Mouse (Mus musculus) gastrocnemius, postnatal 36 days (tissue): ENCODE measurements around the gene Naga. TPM values are rescaled to one million over a fixed set of nuclear protein-coding genes. Genes with fewer than 3 reads are reported as not detected.
"Not testable (repeated sequence)": the region's sequence is repeated elsewhere in the genome, so short reads cannot be mapped to it uniquely, and the experiment has no call there.

Experiments
- DNase-seq, 2 experiments: peaks; one replicate each; pipeline ENCODE4 v3.0.0; 2022
- intact Hi-C: fragments of 180-260 bp; cut with DNase I; formaldehyde crosslinking; loops from one replicate; pipeline ENCODE4 v1.15.1; 2025
- long read RNA-seq, 2 experiments: library from polyadenylated mRNA; stranded (forward); transcript quantifications; one replicate each; pipeline ENCODE4 v2.0.0; 2021
- total RNA-seq, 2 experiments: library from RNA; stranded (reverse); gene quantifications; 2 replicates each; pipeline ENCODE4 v1.2.3; 2021

Naga gene
- total RNA-seq = 10 to 100 TPM; 10.3 to 13.2 TPM
- long read RNA-seq, experiment 1, partial matches to known transcripts = 1 of 5 reads
- long read RNA-seq, experiment 1, other reads (novel, unspliced or antisense) = 0 of 5 reads
- long read RNA-seq, experiment 2, transcript Naga-201 (10 exons, 1,913 nt) = major isoform, 6 of 6 reads
- long read RNA-seq, experiment 2, partial matches to known transcripts = 0 of 6 reads
- long read RNA-seq, experiment 2, other reads (novel, unspliced or antisense) = 0 of 6 reads

- peak; percentile 95 to 97 for DNase-seq
- intact Hi-C loops = no loop called here
Observed at GRCm38 (mm10) chr15:82338593-82339112, at the start of gene Naga, which contains the start of the genes Pheta2 and Smdt1. Gene Naga, minus strand, starts transcription at chr15:82338925. Gene Pheta2, plus strand, starts transcription at chr15:82338942. Gene Smdt1, plus strand, starts transcription at chr15:82338959.

- DNase-seq = no peak
- intact Hi-C loops = no loop called here
Observed at GRCm38 (mm10) chr15:82385729-82386128, 47.0 kb upstream of the Naga start.

GRCm38 (mm10) chr15:82382441-82382840, 43.7 kb upstream of the Naga start:
- no peak for DNase-seq
- intact Hi-C loops = loop anchor here (5.0 kb wide), 1 partner anchor 35 kb away; no protein-coding TSS in a partner anchor

GRCm38 (mm10) chr15:82380714-82381062, 42.0 kb upstream of the Naga start:
- intact Hi-C loops = loop anchor here (5.0 kb wide), 1 partner anchor 37 kb away; no protein-coding TSS in a partner anchor
- no peak for DNase-seq

GRCm38 (mm10) chr15:82379871-82380713, 41.4 kb upstream of the Naga start, which contains the start of gene Cyp2d22:
Gene Cyp2d22, minus strand, starts transcription at chr15:82380260.
- intact Hi-C loops = loop anchor here (5.0 kb wide), 1 partner anchor 37 kb away; no protein-coding TSS in a partner anchor

GRCm38 (mm10) chr15:82379511-82379870, 40.8 kb upstream of the Naga start:
- no peak for DNase-seq
- intact Hi-C loops = no loop called here

More at GRCm38 (mm10) chr15:82379871-82380713, 41.4 kb upstream of the Naga start, which contains the start of gene Cyp2d22:
- DNase-seq = peak; percentile 59 to 61

- no peak for DNase-seq
- intact Hi-C loops = no loop called here
Observed at GRCm38 (mm10) chr15:82378261-82379180, 39.8 kb upstream of the Naga start.

- intact Hi-C loops = no loop called here
- DNase-seq = no peak
Observed at GRCm38 (mm10) chr15:82377701-82378100, 39.0 kb upstream of the Naga start.

- intact Hi-C loops = no loop called here
- peak in 1 of 2 experiments; percentile 72 for DNase-seq
Observed at GRCm38 (mm10) chr15:82376393-82377138, 37.8 kb upstream of the Naga start.

- intact Hi-C loops = no loop called here
- no peak for DNase-seq
Observed at GRCm38 (mm10) chr15:82375855-82376254, 37.1 kb upstream of the Naga start.

GRCm38 (mm10) chr15:82374437-82374836, 35.7 kb upstream of the Naga start:
- DNase-seq = no peak
- intact Hi-C loops = no loop called here

- intact Hi-C loops = no loop called here
- DNase-seq = no peak
Observed at GRCm38 (mm10) chr15:82372991-82373390, 34.3 kb upstream of the Naga start.

GRCm38 (mm10) chr15:82372446-82372845, 33.7 kb upstream of the Naga start:
- DNase-seq = no peak
- intact Hi-C loops = no loop called here

- intact Hi-C loops = no loop called here
Observed at GRCm38 (mm10) chr15:82368851-82369250, 30.1 kb upstream of the Naga start.

GRCm38 (mm10) chr15:82368146-82368545, 29.4 kb upstream of the Naga start:
- intact Hi-C loops = no loop called here
- DNase-seq = no peak

More at GRCm38 (mm10) chr15:82368851-82369250, 30.1 kb upstream of the Naga start:
- DNase-seq = no peak

GRCm38 (mm10) chr15:82364561-82364960, 25.8 kb upstream of the Naga start:
- DNase-seq, intact Hi-C loops: not testable (repeated sequence)

- intact Hi-C loops, DNase-seq: not testable (repeated sequence)
Observed at GRCm38 (mm10) chr15:82363801-82364200, 25.1 kb upstream of the Naga start.

- DNase-seq = no peak
- intact Hi-C loops = no loop called here
Observed at GRCm38 (mm10) chr15:82362234-82362633, 23.5 kb upstream of the Naga start.

GRCm38 (mm10) chr15:82361459-82362018, 22.8 kb upstream of the Naga start:
- intact Hi-C loops = no loop called here
- no peak for DNase-seq
